25 mouse cellular contexts compared by ENCODE assay signal in genomic region chr3:116301754-116302153, GRCm38 (mm10). TPM values are rescaled to one million over a fixed set of nuclear protein-coding genes. Genes with fewer than 3 reads are reported as not detected.
"Had no signal": no experiment of that assay in that cellular context is flagged by ENCODE, and none has a peak within 500 bp of the region (broad histone marks: within the 10 kb centered on the region; RNA-seq: fewer than 3 reads in every experiment).

No protein-coding gene starts in this region.

- DNase-seq: kidney, adult 11 months; kidney, adult 8-10 months; kidney, postnatal 10 days; kidney, postnatal 36 days; layer of hippocampus, postnatal 36 days; left cerebral cortex, postnatal 4 days; retina, postnatal 1 day; right cerebral cortex, postnatal 25 days; spleen, adult 18-20 months; thymus, postnatal 25 days had no signal

- H3K27ac ChIP-seq: intestine, embryonic 15.5 days; kidney, embryonic 15.5 days; left cerebral cortex, adult 2 months; limb, embryonic 12.5 days; limb, embryonic 15.5 days; midbrain, embryonic 10.5 days; midbrain, embryonic 13.5 days; neural tube, embryonic 13.5 days; stomach, embryonic 15.5 days had no signal

- H3K9me3 ChIP-seq: intestine, embryonic 15.5 days; kidney, embryonic 15.5 days; limb, embryonic 12.5 days; limb, embryonic 15.5 days; megakaryocyte, embryonic 14.5 days; midbrain, embryonic 10.5 days; midbrain, embryonic 13.5 days; neural tube, embryonic 13.5 days; stomach, embryonic 15.5 days had no signal

- ATAC-seq: hindbrain, embryonic 16.5 days; intestine, embryonic 15.5 days; midbrain, embryonic 13.5 days; midbrain, embryonic 16.5 days had no signal

- H3K27me3 ChIP-seq: intestine, embryonic 15.5 days; kidney, embryonic 15.5 days; limb, embryonic 12.5 days; limb, embryonic 15.5 days; megakaryocyte, embryonic 14.5 days; midbrain, embryonic 13.5 days; neural tube, embryonic 13.5 days; stomach, embryonic 15.5 days had no signal

- H3K4me2 ChIP-seq: intestine, embryonic 15.5 days; kidney, embryonic 15.5 days; limb, embryonic 12.5 days; limb, embryonic 15.5 days; midbrain, embryonic 13.5 days; neural tube, embryonic 13.5 days; stomach, embryonic 15.5 days had no signal

- H3K36me3 ChIP-seq: intestine, embryonic 15.5 days; stomach, embryonic 15.5 days had no signal

- H3K4me1 ChIP-seq: intestine, embryonic 15.5 days; kidney, embryonic 15.5 days; limb, embryonic 12.5 days; megakaryocyte, embryonic 14.5 days; midbrain, embryonic 10.5 days; midbrain, embryonic 13.5 days; neural tube, embryonic 13.5 days; stomach, embryonic 15.5 days had no signal

- H3K9ac ChIP-seq: intestine, embryonic 15.5 days; kidney, embryonic 15.5 days; limb, embryonic 12.5 days; limb, embryonic 15.5 days; midbrain, embryonic 13.5 days; neural tube, embryonic 13.5 days; stomach, embryonic 15.5 days had no signal

- H3K4me3 ChIP-seq: intestine, embryonic 15.5 days; kidney, embryonic 15.5 days; left cerebral cortex, adult 2 months; limb, embryonic 12.5 days; limb, embryonic 15.5 days; megakaryocyte, embryonic 14.5 days; midbrain, embryonic 10.5 days; midbrain, embryonic 13.5 days; myocyte; neural tube, embryonic 13.5 days; stomach, embryonic 15.5 days had no signal

RNA-seq across cellular contexts. Expression of gene Gpr88, which starts 48.5 kb away (rescaled TPM):
- total RNA-seq: monocyte, adult 5-6 weeks; neutrophil, adult 5-6 weeks had no signal
- polyA plus RNA-seq: midbrain, embryonic 10.5 days; myocyte had no signal
